Mouse (Mus musculus) olfactory bulb, adult 2 months (tissue): ENCODE measurements at regions not wholly inside any gene's neighbourhood (a gene's known extent, or its start where the extent isn't known, plus 50 kb on each side); places are given as distances from the start of the nearest gene placed in this dataset.

Experiments used
- CTCF ChIP-seq: fragments of 200-500 bp; IDR thresholded peaks from 2 replicates; pipeline ENCODE4 v1.5.1; 2012; ENCODE audit warnings: low read depth, mild to moderate bottlenecking, low read length, moderate library complexity; ENCODE audit not compliant: insufficient read depth
- POLR2A ChIP-seq: fragments of 200-500 bp; IDR thresholded peaks from 2 replicates; pipeline ENCODE4 v1.6.1; 2012; ENCODE audit warnings: mild to moderate bottlenecking, low read depth, low read length, moderate library complexity; ENCODE audit not compliant: insufficient read depth

DNA sequence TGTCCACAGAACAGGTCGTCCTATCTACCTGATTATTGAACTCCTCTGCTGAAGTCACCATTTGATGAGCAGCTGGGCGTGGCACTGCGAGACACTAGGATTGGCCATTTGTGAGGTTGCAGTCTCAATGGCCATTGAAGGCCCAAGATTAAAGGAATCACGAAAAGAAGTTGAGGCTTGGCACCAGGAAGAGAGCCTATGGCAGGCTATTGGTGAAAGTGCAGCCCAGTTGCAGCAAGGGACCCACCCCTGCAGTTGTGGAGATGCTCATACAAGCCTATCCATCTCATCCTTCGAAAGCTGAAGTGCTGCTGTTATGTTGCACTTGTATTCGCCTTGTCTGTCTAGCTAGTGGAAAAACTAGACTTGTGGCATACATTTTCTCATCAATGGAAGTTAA lies 96.5 kb upstream of the Ccn6 start:
- TF ChIP-seq CTCF (no peak), POLR2A (no peak)
